Mouse (Mus musculus): ENCODE data around the gene Cmas.

- TF ChIP-seq CTCF (IDR thresholded peaks at IDR 0.05; ENCODE audit: extremely low read depth, insufficient read length, insufficient replicate concordance, low read depth, low read length) (no peak), POLR2A (IDR thresholded peaks at IDR 0.05; ENCODE audit: low read depth, low read length) (no peak)
Measured at GRCm38 (mm10) chr6:142793468-142793867, 37.0 kb downstream of the Cmas start.

Data from small intestine, adult 2 months (tissue).